Mouse (Mus musculus) heart, embryonic 16.5 days (tissue): ENCODE data around the gene Gm21094. TPM values are rescaled to one million over a fixed set of nuclear protein-coding genes. Genes with fewer than 3 reads are reported as not detected.
"Not testable (repeated sequence)": the region's sequence is repeated elsewhere in the genome, so short reads cannot be mapped to it uniquely, and the experiment has no call there.

ENCODE experiments used
- ATAC-seq: fragments of 200-750 bp; cut with Nextera tagmentation; replicated peaks from 2 replicates; pipeline ENCODE4 v1.8.0; 2017; ENCODE audit warnings: moderate number of reproducible peaks; ENCODE audit not compliant: insufficient read depth, low FRiP score; ENCODE audit errors: extremely low read depth
- H3K27ac ChIP-seq: fragments of 300-500 bp; sonication (generic); 2 replicates; pipeline ENCODE4 v1.5.1; 2014; ENCODE audit warnings: mild to moderate bottlenecking, low read length, control low read depth, moderate library complexity
- H3K27me3 ChIP-seq: fragments of 300-500 bp; sonication (generic); 2 replicates; pipeline ENCODE4 v1.6.1; 2014; ENCODE audit warnings: low read length, mixed read lengths; ENCODE audit not compliant: control insufficient read depth, insufficient read depth
- H3K36me3 ChIP-seq: fragments of 300-500 bp; sonication (generic); 2 replicates; pipeline ENCODE4 v1.6.1; 2014; ENCODE audit not compliant: control insufficient read depth, insufficient read depth
- H3K4me1 ChIP-seq: fragments of 300-500 bp; sonication (generic); 2 replicates; pipeline ENCODE4 v1.6.1; 2014; ENCODE audit warnings: low read length, mixed read lengths; ENCODE audit not compliant: control insufficient read depth, insufficient read depth
- H3K4me2 ChIP-seq: fragments of 300-500 bp; sonication (generic); 2 replicates; pipeline ENCODE4 v1.6.1; 2014; ENCODE audit warnings: low read depth, mild to moderate bottlenecking, control low read depth, low read length
- H3K4me3 ChIP-seq: fragments of 300-500 bp; sonication (generic); 2 replicates; pipeline ENCODE4 v1.5.1; 2014; ENCODE audit warnings: mild to moderate bottlenecking, control low read depth, low read length
- H3K9ac ChIP-seq: fragments of 300-500 bp; sonication (generic); 2 replicates; pipeline ENCODE4 v1.6.1; 2014; ENCODE audit warnings: low read length, control low read depth
- H3K9me3 ChIP-seq: fragments of 300-500 bp; sonication (generic); replicated peaks from 2 replicates; pipeline ENCODE4 v1.6.1; 2016; ENCODE audit warnings: low read length; ENCODE audit not compliant: control insufficient read depth
- WGBS: fragments of 180-500 bp; shearing (Covaris S2); extraction: QIAGEN DNeasy Blood & Tissue Kit; methylation state at CpG from one replicate; pipeline ENCODE4 v1.1.7; 2014; 5-methylcytosine and 5-hydroxymethylcytosine counted together
- polyA plus RNA-seq: library from polyadenylated mRNA; unstranded; fragments of >200 nt; fragmentation: Nextera tagmentation; extraction: Ambion mirVana; gene quantifications from 2 replicates; pipeline ENCODE4 v1.2.1, GENCODE M21; 2015

Gm21094 gene
- not detected in 2 replicates for polyA plus RNA-seq

GRCm38 (mm10) chrY:32620343-32620742, at the start of gene Gm21094:
Gene Gm21094, minus strand, starts transcription at chrY:32620443.
- not testable (repeated sequence) for ATAC-seq, H3K4me1 ChIP-seq

More at GRCm38 (mm10) chrY:32620343-32620742, at the start of gene Gm21094:
- H3K27me3 ChIP-seq, H3K9me3 ChIP-seq, H3K4me2 ChIP-seq, H3K4me3 ChIP-seq, H3K36me3 ChIP-seq, H3K9ac ChIP-seq, H3K27ac ChIP-seq: not testable (repeated sequence)
- no CpG with 5 or more reads among the region's 8 CpGs for WGBS
